Mouse (Mus musculus) retina, postnatal 1 day (tissue): Measurements from ENCODE around the gene Olfr352.

Experiments used
- DNase-seq: peaks from one replicate; pipeline ENCODE4 v3.0.0-alpha.2; 2012

Olfr352 gene

GRCm38 (mm10) chr2:36868160-36868559 lies at the start of gene Olfr352:
Olfr352 (plus strand) TSS chr2:36868460.
- DNase-seq = no peak

GRCm38 (mm10) chr2:36846010-36846409 lies 22.2 kb upstream of the Olfr352 start, which contains the start of gene Olfr350:
Olfr350 (plus strand) TSS chr2:36846310.
- DNase-seq = no peak

GRCm38 (mm10) chr2:36862560-36862959 lies 5.7 kb upstream of the Olfr352 start, which contains the start of gene Olfr351:
Olfr351 (minus strand) TSS chr2:36862660.
- DNase-seq = no peak

GRCm38 (mm10) chr2:36892836-36893235 lies 24.6 kb downstream of the Olfr352 start, which contains the start of gene Olfr353:
Olfr353 (minus strand) TSS chr2:36892936.
- DNase-seq = no peak

- DNase-seq = no peak
Observed at GRCm38 (mm10) chr2:36897114-36897513, 28.9 kb downstream of the Olfr352 start.

- no peak for DNase-seq
Observed at GRCm38 (mm10) chr2:36905380-36905779, 37.1 kb downstream of the Olfr352 start, which contains the start of gene Olfr354. Olfr354 (plus strand) TSS chr2:36905680.
